Mouse (Mus musculus): ENCODE data around the gene Hist1h3h. TPM values are rescaled to one million over a fixed set of nuclear protein-coding genes. Genes with fewer than 3 reads are reported as not detected.

Hist1h3h gene
- polyA plus RNA-seq, 1 experiment from 2014 or later: 13.5 TPM

Small RNAs within 50 kb of the gene (microRNA-seq; reads per million reads assigned to microRNA genes)
- gene Gm44357: not detected
- gene Gm44367: not detected
- not detected for gene Gm44454

Other genes with a start within 250 kb of the Hist1h3h start
- gene Nkapl, start 249.2 kb upstream of the Hist1h3h start, polyA plus RNA-seq (2015; fragmentation: Nextera tagmentation; extraction: Ambion mirVana): 3.7 and 4.0 TPM in 2 replicates
- 2.8 and 3.9 TPM in 2 replicates for gene Zkscan4, start 238.8 kb upstream of the Hist1h3h start, polyA plus RNA-seq (2015; fragmentation: Nextera tagmentation; extraction: Ambion mirVana)
- not detected in 2 replicates for gene Gm10065, start 238.2 kb upstream of the Hist1h3h start, polyA plus RNA-seq (2015; fragmentation: Nextera tagmentation; extraction: Ambion mirVana)
- gene AK157302, start 222.4 kb upstream of the Hist1h3h start, polyA plus RNA-seq (2015; fragmentation: Nextera tagmentation; extraction: Ambion mirVana): 0.80 and 1.4 TPM in 2 replicates
- gene Gm11273, start 216.2 kb upstream of the Hist1h3h start, polyA plus RNA-seq (2015; fragmentation: Nextera tagmentation; extraction: Ambion mirVana): 5.8 and 9.4 TPM in 2 replicates
- gene Zkscan8, start 186.5 kb upstream of the Hist1h3h start, polyA plus RNA-seq (2015; fragmentation: Nextera tagmentation; extraction: Ambion mirVana): 5.8 and 6.3 TPM in 2 replicates
- gene Olfr1366, start 174.9 kb upstream of the Hist1h3h start, polyA plus RNA-seq (2015; fragmentation: Nextera tagmentation; extraction: Ambion mirVana): 0.11 and 0.24 TPM in 2 replicates
- 0.04 TPM in 1 of 2 replicates, not detected in the other for gene Olfr1535, start 157.8 kb upstream of the Hist1h3h start, polyA plus RNA-seq (2015; fragmentation: Nextera tagmentation; extraction: Ambion mirVana)
- not detected in 2 replicates for gene Olfr1364, start 135.9 kb upstream of the Hist1h3h start, polyA plus RNA-seq (2015; fragmentation: Nextera tagmentation; extraction: Ambion mirVana)
- gene Olfr1362, start 103.6 kb upstream of the Hist1h3h start, polyA plus RNA-seq (2015; fragmentation: Nextera tagmentation; extraction: Ambion mirVana): not detected in 2 replicates
- not detected in 2 replicates for gene Olfr11, start 75.1 kb upstream of the Hist1h3h start, polyA plus RNA-seq (2015; fragmentation: Nextera tagmentation; extraction: Ambion mirVana)
- not detected in 2 replicates for gene Olfr1361, start 54.3 kb upstream of the Hist1h3h start, polyA plus RNA-seq (2015; fragmentation: Nextera tagmentation; extraction: Ambion mirVana)
- gene Olfr1360, start 40.3 kb upstream of the Hist1h3h start, polyA plus RNA-seq (2015; fragmentation: Nextera tagmentation; extraction: Ambion mirVana): not detected in 2 replicates
- gene Olfr1359, start 19.5 kb upstream of the Hist1h3h start, polyA plus RNA-seq (2015; fragmentation: Nextera tagmentation; extraction: Ambion mirVana): not detected in 2 replicates
- 3.4 and 4.5 TPM in 2 replicates for gene Hist1h2bl, start 1.5 kb upstream of the Hist1h3h start, polyA plus RNA-seq (2015; fragmentation: Nextera tagmentation; extraction: Ambion mirVana)
- gene Hist1h2ai, start 1.2 kb upstream of the Hist1h3h start, polyA plus RNA-seq (2015; fragmentation: Nextera tagmentation; extraction: Ambion mirVana): 33.0 and 45.8 TPM in 2 replicates
- gene Hist1h2bm, start 4.4 kb downstream of the Hist1h3h start, polyA plus RNA-seq (2015; fragmentation: Nextera tagmentation; extraction: Ambion mirVana): 4.9 and 5.8 TPM in 2 replicates
- 1.3 and 1.4 TPM in 2 replicates for gene Hist1h4j, start 17.4 kb downstream of the Hist1h3h start, polyA plus RNA-seq (2015; fragmentation: Nextera tagmentation; extraction: Ambion mirVana)
- gene Hist1h4k, start 32.8 kb downstream of the Hist1h3h start, polyA plus RNA-seq (2015; fragmentation: Nextera tagmentation; extraction: Ambion mirVana): 2.0 and 5.4 TPM in 2 replicates
- 31.5 and 35.8 TPM in 2 replicates for gene Hist1h2ak, start 36.2 kb downstream of the Hist1h3h start, polyA plus RNA-seq (2015; fragmentation: Nextera tagmentation; extraction: Ambion mirVana)
- 5.8 and 7.8 TPM in 2 replicates for gene Hist1h2bn, start 36.5 kb downstream of the Hist1h3h start, polyA plus RNA-seq (2015; fragmentation: Nextera tagmentation; extraction: Ambion mirVana)
- 23.4 and 24.2 TPM in 2 replicates for gene Hist1h1b, start 63.0 kb downstream of the Hist1h3h start, polyA plus RNA-seq (2015; fragmentation: Nextera tagmentation; extraction: Ambion mirVana)
- 103 and 124 TPM in 2 replicates for gene Hist1h3i, start 65.7 kb downstream of the Hist1h3h start, polyA plus RNA-seq (2015; fragmentation: Nextera tagmentation; extraction: Ambion mirVana)
- gene Hist1h2an, start 69.6 kb downstream of the Hist1h3h start, polyA plus RNA-seq (2015; fragmentation: Nextera tagmentation; extraction: Ambion mirVana): 1.8 and 5.1 TPM in 2 replicates
- gene Hist1h2bp, start 69.8 kb downstream of the Hist1h3h start, polyA plus RNA-seq (2015; fragmentation: Nextera tagmentation; extraction: Ambion mirVana): 1.0 and 1.2 TPM in 2 replicates
- 24.2 and 25.0 TPM in 2 replicates for gene Hist1h2bq, start 92.5 kb downstream of the Hist1h3h start, polyA plus RNA-seq (2015; fragmentation: Nextera tagmentation; extraction: Ambion mirVana)
- gene Hist1h2ao, start 92.8 kb downstream of the Hist1h3h start, polyA plus RNA-seq (2015; fragmentation: Nextera tagmentation; extraction: Ambion mirVana): 3.4 TPM in 1 of 2 replicates, not detected in the other
- gene Hist1h4m, start 94.1 kb downstream of the Hist1h3h start, polyA plus RNA-seq (2015; fragmentation: Nextera tagmentation; extraction: Ambion mirVana): not detected in 2 replicates
- 19.0 and 22.4 TPM in 2 replicates for gene Hist1h4n, start 114.5 kb downstream of the Hist1h3h start, polyA plus RNA-seq (2015; fragmentation: Nextera tagmentation; extraction: Ambion mirVana)
- gene Hist1h2ap, start 115.8 kb downstream of the Hist1h3h start, polyA plus RNA-seq (2015; fragmentation: Nextera tagmentation; extraction: Ambion mirVana): 3,144 and 3,910 TPM in 2 replicates
- 26.3 and 29.0 TPM in 2 replicates for gene Hist1h2br, start 116.1 kb downstream of the Hist1h3h start, polyA plus RNA-seq (2015; fragmentation: Nextera tagmentation; extraction: Ambion mirVana)
- 7.9 and 12.5 TPM in 2 replicates for gene Zfp184, start 227.4 kb downstream of the Hist1h3h start, polyA plus RNA-seq (2015; fragmentation: Nextera tagmentation; extraction: Ambion mirVana)

Data from lung, embryonic 16.5 days (tissue).